Mouse (Mus musculus): Measurements from ENCODE around the gene Plxdc2. TPM values are rescaled to one million over a fixed set of nuclear protein-coding genes. Genes with fewer than 3 reads are reported as not detected.

Gene Plxdc2
- total RNA-seq, 2 experiments from 2014 or later = 0.73 to 1.0 TPM

DNA sequence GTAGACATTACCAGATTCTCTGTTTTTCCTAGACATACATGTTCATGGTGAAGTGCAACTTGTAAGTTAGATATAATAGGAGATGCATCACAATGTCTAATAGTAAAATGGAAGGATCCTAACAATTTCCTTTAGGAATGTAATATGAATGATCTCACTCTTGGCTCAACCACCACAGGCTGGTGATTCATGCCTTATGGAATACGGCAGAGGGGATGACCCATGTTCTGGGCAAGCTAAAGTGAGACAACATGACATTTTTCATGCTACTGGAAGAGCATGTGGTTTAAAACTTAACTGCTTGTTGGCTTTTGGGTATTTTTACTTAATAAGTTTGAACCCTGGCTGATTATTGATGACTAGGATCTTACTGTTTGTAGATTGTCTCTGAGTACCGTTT is 50.4 kb downstream of the Plxdc2 start:
- no peak for ATAC-seq (ENCODE audit: poor library complexity, severe bottlenecking)

- no peak for ATAC-seq (ENCODE audit: poor library complexity, severe bottlenecking)
Observed at GRCm38 (mm10) chr2:16414340-16414976, 58.4 kb downstream of the Plxdc2 start.

- no peak for ATAC-seq (ENCODE audit: poor library complexity, severe bottlenecking)
Observed at GRCm38 (mm10) chr2:16439030-16439429, 82.9 kb downstream of the Plxdc2 start.

GRCm38 (mm10) chr2:16442643-16443042 is 86.5 kb downstream of the Plxdc2 start:
- ATAC-seq (ENCODE audit: poor library complexity, severe bottlenecking) = no peak

- no peak for ATAC-seq (ENCODE audit: poor library complexity, severe bottlenecking)
Observed at GRCm38 (mm10) chr2:16447936-16448335, 91.8 kb downstream of the Plxdc2 start.

DNA sequence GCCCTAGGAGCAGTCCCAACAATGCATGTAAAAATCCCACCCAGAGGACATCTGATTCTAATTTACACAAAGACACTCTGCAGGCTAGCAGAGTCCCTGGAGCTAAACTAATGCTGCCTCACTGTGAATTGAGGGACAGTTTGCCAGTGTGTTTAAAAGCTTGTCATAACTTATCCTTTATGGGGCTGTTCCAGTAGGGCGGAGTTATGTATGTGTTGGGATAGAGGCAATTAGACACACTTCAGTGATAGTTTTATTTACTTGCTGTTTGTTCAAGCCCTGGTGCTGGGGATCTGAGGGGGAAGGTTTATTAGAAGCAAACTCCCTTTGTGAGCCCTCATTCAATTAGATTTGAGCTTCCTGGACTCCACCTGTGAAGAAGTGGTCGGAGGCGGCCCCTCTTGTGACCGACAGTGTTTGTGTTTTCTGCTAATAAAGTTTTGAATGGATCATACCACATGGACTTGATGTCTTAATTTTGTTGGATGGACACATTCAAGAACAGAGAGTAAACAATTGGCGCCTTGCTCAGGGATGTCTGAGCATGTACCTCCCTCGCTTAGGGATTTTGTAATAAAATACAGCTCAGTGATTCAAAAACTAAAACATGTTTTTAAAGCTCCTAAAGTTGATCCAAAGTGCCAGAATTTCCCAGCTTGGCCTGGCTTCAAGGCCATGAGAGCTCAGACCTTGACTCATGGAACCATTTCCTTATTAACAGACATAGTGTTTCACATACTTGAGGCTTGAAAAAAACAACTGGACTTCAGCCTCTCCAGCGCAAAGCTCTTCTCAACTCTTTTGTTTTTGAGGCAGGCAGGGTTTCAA is 94.9 kb downstream of the Plxdc2 start:
- ATAC-seq (ENCODE audit: poor library complexity, severe bottlenecking) = no peak

GRCm38 (mm10) chr2:16451666-16452009 is 95.5 kb downstream of the Plxdc2 start:
- ATAC-seq (ENCODE audit: poor library complexity, severe bottlenecking) = no peak

- ATAC-seq (ENCODE audit: poor library complexity, severe bottlenecking) = 0 out of 2 replicates have a peak, but pooled peaks have one; percentile 57
Observed at GRCm38 (mm10) chr2:16452080-16452479, 96.0 kb downstream of the Plxdc2 start.

DNA sequence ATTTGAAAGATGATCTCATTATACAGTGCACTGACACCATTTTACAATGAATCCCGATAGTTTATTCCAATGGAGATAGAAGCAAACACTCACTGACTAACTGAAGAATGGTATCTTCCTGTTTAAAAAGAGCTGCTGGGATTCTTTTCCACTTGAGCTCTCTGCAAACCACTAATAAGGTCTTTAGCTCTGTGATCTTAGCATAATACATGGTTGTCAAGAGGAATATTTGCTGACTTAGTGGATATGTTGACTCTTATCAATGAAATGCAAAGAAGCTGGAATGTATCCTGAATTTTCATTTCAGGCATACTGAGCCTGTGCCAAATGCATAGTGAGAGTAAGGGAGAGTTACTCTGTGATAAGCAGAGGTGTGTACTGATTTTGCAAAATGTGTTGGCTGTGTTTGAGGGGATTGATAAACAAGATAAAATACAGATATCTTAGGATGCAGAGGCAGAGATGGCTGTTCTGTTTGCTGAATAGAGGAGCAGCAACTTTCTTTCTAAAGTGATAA is 100.2 kb downstream of the Plxdc2 start:
- no peak for ATAC-seq (ENCODE audit: poor library complexity, severe bottlenecking)

DNA sequence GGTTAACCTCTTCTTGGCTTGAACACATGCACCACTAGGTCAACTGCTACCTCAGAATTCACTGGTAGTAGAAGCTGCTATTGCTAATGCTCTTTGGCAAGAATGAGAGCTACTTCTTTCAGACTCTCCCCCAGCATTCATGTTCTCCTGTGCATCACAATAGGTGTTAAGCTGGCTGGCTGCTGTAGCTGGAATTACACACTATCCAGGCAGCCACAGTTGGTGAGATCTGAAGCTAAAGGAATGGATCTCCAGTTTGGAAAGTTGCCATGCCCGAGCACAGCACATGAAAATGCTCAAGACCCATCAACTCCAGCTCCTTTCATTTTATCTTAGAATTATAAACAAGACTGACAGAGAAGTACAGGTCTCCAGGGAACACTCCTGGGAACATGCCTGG is 103.4 kb downstream of the Plxdc2 start:
- no peak for ATAC-seq (ENCODE audit: poor library complexity, severe bottlenecking)

DNA sequence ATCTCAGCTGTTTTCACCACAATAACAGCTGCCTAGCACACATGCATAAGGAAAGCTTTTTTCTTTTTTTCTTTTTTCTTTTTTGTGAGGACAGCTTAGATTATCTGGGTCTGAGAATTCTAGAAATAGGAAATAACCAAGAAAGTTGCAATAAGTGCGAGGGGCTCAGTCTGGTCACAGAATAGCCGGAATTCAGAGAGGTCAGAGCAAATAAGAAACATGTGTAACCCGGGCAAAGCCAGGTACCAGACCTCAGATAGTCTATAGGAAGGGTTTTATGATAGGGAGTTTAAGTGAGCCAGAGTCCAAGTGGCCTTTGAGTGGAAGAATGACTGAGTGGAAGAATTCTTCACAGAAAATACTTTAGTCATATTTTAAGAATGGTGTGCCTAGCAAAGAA is 114.0 kb downstream of the Plxdc2 start:
- no peak for ATAC-seq (ENCODE audit: poor library complexity, severe bottlenecking)

DNA sequence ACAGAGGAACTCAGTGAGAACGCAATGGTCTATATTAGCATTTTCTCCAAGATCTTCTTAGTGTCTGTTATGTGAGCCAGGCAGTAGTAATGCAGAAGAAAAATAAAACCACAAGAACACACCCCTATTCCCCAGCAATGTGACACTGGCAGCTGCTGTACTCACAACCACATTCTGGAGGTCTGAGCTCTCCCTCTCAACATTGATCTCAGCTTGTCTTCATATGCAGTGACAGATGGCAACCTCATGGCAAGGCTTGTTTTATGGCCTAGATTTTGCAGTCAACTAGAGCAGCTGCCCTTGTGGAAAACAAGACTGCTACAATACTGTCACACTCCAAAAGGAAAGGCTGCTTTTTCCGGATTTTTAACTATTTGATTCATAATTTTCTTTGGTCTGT is 127.8 kb downstream of the Plxdc2 start:
- no peak for ATAC-seq (ENCODE audit: poor library complexity, severe bottlenecking)

GRCm38 (mm10) chr2:16485970-16486369 is 129.9 kb downstream of the Plxdc2 start:
- no peak for ATAC-seq (ENCODE audit: poor library complexity, severe bottlenecking)

- peak; percentile 45 for ATAC-seq (ENCODE audit: poor library complexity, severe bottlenecking)
Observed at GRCm38 (mm10) chr2:16491242-16491641, 135.1 kb downstream of the Plxdc2 start.

DNA sequence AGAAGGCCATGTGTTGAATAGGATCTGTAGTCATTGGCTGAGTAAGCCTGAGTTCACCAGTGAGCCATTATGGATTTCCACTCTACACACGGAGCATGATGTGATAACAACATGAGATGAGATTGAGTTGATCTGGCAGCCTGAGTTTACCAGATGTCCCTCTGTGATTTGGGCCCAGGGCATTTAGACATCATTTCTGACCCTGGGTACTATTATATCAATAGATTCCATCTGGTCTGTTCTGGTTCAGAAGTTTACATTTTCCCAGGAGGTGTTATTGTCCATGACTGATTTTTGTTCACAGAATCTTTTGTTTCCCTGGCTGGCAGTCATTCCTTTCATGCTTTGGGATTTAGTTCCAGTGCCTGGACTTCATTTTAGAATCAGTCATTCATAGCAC is 146.7 kb downstream of the Plxdc2 start:
- ATAC-seq (ENCODE audit: poor library complexity, severe bottlenecking) = no peak

- ATAC-seq (ENCODE audit: poor library complexity, severe bottlenecking) = no peak
Observed at GRCm38 (mm10) chr2:16507540-16508230, 151.6 kb downstream of the Plxdc2 start.

GRCm38 (mm10) chr2:16518148-16518547 is 162.0 kb downstream of the Plxdc2 start:
- no peak for ATAC-seq (ENCODE audit: poor library complexity, severe bottlenecking)

DNA sequence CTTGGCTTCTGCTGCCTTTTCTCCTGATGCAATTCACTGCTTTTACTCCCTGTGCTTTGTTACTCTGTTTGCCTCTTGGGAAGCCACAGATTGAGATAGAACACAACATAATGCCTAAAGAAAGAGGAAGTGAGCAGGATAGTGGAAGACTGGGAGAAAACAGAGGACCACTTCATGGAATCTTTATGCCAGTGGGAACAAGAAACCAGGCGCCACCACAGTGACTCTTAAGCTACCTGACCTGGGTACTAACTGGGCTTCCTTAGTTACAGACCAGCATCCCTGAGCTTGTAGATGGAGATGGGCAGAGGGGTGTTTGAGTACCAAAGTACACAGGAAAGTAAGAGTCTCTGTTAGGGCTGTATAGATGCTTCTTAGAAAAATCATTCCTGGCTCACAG is 167.3 kb downstream of the Plxdc2 start:
- no peak for ATAC-seq (ENCODE audit: poor library complexity, severe bottlenecking)

- ATAC-seq (ENCODE audit: poor library complexity, severe bottlenecking) = no peak
Observed at GRCm38 (mm10) chr2:16532244-16532643, 176.1 kb downstream of the Plxdc2 start.

GRCm38 (mm10) chr2:16534566-16534965 is 178.5 kb downstream of the Plxdc2 start:
- ATAC-seq (ENCODE audit: poor library complexity, severe bottlenecking) = no peak

DNA sequence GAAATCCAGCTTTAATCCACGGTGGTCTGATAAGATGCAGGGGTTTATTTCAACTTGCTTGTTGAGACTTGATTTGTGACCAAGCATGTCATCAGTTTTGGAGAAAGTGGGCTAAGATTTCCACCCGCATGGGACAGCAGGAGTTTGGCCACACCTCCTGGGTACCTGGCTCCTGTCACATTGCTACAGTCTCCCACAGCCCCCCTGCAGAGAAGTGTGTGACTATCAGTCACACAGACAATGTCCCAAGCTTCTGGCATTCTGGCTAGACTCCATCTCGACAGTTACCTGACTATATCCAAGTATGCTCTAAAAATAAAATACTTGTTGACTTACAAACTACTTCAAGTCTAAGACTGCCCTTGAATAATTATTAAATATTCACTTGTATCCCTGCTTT is 185.1 kb downstream of the Plxdc2 start:
- no peak for ATAC-seq (ENCODE audit: poor library complexity, severe bottlenecking)

DNA sequence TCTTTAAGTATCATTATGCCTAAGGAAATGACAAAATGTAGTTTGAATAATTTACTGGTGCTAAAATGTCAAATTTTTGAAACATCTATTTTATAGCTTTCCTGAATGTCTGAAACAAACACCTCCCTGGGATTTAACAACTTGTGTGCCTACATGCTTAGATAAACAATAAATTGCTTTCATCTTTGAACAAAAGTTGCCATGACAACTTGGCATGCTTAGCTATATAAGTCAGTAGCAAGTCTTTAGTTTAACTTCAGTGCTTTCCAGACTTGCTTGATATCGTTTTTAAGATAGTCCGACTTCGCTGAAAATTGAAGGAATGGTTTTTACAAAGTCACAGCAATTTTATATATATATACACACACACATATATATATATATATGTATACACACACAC is 189.1 kb downstream of the Plxdc2 start:
- no peak for ATAC-seq (ENCODE audit: poor library complexity, severe bottlenecking)
